Mouse (Mus musculus) liver (tissue): ENCODE data around the gene Ptpre.
"Not testable (repeated sequence)": the region's sequence is repeated elsewhere in the genome, so short reads cannot be mapped to it uniquely, and the experiment has no call there.

Source experiments
- DNase-seq: peaks from one replicate; pipeline ENCODE4 v3.0.0-alpha.2; 2020; ENCODE audit warnings: mixed read lengths

Ptpre gene

DNA sequence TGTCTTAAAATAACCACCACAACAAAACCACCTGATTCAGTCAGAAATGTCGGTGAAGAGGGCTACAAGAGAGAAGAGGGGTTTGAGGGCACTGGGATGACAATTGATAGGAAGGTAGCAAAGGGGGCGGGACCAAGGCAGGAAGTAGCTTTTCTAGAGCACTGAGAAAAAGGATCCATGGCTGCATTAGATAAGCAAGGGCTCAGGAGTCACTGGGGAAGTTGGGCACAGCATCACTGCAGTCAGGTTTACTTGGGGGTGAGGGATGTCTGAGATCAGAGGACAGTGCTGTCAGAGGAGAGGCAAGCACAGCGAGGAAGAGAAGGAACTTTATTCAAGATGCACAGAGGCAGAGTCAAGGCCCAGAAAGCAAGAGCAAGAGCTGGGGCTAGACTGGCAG is 1.4 kb upstream of the Ptpre start:
- peak; percentile 12 for DNase-seq

DNA sequence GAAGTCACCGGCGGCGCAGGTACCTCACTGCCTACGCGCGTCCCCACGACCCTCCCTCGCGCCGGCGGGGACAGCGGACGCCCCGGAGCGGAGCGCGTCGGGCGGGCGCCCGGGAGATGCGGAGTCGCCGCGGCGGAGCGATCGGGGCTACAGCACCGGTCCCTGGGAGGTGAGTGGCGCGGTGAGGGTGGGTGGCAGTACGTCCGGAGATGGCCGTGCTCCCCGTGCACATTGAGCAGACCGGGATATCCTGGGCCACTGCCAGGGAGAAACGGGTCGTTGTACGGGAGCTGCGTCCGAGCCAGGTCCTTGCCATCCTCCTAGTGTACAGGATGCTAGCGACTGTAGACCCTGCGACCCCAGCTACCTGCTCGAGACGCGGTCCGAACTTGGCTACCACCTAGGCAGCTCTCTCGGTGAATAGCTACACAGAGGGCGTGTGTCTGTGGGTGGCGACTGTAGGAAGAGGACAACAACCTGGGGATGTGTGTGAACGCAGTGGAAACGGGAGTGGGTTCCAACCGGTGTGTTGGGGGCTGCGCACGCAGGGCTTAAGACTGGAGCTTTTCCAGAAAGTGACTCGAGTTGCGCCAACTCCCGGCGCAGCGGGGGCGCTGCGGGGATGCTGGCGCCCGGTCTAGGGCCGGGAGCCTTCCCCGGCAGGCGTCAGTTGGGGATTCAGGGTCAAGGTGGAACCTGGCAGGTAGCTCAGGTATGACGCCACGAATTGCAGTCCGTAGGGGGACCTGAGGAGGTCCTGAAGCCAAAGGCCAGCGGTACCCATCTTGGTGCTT is 864 bp downstream of the Ptpre start:
- peak; percentile 14 for DNase-seq

DNA sequence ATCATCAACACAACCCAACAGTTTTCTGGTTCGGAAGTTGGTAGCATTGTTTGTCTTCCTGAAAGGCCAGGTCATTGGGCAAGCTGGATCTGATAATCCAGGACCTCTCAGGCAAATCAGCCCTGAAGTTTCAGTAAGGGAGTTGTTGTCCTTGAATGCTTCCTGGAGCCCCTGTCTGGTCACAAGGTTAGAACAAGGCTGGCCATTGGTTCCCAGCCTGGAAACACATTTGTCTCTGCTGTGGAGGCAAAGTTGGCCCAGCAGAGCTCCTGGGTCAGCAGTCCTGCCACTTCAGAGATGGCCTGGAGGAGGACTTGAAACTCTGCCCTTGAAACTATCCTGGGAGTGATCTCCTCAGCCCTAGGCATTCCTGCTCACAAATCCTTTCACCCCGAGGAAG is 2.1 kb downstream of the Ptpre start:
- DNase-seq: no peak

DNA sequence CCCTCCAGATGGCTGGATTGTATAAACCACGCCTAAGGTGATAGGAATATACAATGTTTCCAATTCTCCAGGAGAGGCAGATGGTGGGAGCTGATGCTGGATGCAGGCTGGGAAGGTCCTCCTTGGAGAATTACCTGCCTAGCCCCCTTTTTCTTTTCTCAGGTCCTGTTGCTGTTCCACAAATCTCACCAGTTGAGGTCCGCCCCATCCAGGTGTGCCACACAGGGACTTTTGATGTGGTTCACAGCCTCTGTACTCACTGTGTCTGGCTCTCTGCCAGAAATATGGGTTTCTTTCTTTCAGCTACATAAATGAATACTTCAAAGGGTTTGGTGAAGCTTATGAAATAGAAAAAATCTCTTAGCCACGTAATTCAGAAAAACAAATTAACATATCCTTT is 5.0 kb downstream of the Ptpre start:
- DNase-seq: no peak

DNA sequence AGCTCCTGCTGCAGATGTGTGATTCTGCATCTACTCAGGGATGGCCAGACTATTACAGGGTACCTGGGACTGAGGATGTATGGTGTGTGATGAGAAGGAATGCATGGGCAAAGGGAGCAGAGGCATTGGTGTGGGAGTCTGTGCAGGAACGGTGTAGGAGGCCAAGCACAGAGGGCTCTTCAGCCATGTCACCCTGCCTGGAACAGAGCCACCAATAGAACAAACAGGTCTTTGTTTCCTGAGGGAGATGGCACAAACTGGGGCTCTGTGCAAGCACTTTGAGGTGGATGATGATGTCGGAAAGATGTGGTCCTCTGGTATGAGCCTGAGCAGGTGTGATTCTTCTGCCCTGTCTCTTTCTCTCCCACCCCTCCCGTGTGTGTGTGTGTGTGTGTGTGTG is 5.8 kb downstream of the Ptpre start:
- no peak for DNase-seq

DNA sequence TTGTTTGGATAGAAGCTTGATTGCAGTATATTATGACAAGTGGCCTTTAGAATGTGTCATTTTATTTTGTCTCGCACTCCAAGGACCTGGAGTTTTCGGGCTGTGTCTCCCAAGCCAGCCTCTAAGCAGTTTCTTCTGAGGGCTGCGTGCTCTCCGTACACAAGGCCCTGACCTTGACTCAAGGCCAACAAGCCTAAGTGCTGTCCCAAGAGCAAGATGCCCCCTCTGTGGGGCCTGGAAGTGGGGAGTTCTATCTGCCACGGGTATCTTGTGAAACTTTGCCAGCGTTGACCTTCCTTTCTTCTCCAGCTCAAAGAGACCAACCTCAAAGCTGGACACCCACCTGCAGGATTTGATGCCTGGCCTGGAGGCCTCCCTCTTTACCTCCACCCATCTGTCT is 7.0 kb downstream of the Ptpre start:
- DNase-seq: no peak

DNA sequence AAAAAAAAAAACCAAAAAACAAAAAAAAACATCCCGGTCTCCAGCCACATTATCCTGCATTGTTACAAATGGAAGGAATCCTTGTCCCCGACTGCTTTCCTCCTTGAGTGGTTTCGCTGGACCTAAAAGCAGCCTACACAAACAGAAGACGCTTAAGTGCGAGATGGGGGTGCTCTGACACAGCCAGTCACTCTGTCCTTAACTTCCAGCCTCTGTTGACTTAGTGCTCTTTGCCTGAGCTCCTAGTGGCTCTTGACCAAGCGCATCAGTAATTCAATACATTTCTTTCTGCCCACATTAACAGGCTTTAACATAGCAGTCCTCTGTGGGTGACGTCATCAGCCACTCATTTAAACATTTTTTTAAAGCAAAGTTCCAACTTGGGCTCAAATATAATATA is 8.7 kb downstream of the Ptpre start:
- no peak for DNase-seq

DNA sequence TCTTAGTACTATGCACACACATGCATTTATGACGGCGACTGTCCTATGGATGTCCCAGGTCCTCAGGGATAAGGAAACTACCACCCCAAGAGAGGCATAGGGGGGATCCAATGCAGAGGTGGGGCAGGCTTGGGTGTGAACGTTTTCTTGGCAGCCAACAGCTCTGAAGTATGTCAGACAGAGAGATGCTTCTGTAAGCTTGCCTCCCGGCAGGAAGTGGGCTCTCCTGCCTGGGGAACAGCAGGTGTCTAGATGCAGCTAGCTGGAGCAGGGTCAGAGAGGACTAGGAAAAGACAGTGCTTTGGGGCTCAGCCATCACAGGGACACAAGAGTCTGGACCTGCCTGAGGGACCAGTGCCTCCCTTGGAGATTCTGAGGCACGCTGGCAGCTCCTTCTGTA is 9.2 kb downstream of the Ptpre start:
- DNase-seq: no peak

DNA sequence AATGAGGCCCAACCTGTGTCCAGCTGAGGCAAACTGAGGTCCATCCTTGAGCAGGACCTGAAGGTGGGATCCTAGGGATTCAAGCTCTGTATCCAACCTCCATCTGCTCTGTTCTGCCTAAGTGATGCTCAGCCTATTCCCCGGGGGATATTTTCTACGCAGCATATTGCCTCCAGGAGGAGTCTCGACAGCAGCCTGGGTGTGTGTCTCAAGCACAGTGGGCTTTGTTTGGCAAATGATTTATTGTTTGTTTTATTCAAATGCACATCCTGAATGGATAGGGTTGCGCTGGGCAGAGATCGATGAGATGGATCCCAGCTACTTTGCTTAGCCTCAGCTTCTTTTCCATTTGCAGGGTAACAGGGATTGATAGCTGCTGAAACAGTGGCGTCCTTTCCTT is 11.2 kb downstream of the Ptpre start:
- no peak for DNase-seq

DNA sequence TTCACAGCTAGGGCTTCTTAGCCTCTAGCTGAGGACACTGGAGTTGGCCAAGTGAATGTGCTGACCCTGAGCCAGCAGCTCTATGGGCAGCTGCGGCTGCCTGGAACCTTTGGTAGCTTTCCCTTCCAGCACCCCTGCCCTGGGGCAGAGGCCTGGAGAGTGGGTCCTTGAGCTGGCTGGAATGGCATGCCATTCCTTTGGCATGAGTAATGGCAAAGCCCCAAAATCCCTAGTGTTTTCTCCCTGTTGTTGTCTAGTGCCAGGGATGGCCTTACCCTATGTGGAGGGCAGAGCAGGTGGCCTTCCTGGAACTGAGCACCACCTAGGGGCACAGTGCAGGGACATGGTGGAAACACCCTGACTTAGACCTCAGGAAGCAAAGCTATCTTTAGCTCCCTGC is 14.3 kb downstream of the Ptpre start:
- no peak for DNase-seq

DNA sequence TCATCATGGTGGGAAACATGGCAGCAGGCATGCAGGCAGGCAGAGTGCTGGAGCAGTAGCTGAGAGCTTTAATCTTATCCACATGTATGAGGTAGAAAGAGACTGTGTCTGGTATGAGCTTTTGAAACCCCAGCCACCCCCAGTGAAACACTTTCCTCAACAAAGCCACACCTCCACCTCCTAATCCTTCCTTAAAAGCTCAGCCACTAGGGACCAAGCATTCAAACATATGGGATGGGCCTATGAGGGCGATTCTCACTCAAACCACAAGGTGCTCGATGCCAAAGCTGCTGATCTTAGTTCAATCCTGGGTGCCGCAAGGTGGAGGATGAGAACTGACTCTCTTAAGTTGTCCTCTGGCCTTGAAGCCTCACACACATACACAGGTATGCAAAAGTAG is 16.3 kb downstream of the Ptpre start:
- DNase-seq: no peak

DNA sequence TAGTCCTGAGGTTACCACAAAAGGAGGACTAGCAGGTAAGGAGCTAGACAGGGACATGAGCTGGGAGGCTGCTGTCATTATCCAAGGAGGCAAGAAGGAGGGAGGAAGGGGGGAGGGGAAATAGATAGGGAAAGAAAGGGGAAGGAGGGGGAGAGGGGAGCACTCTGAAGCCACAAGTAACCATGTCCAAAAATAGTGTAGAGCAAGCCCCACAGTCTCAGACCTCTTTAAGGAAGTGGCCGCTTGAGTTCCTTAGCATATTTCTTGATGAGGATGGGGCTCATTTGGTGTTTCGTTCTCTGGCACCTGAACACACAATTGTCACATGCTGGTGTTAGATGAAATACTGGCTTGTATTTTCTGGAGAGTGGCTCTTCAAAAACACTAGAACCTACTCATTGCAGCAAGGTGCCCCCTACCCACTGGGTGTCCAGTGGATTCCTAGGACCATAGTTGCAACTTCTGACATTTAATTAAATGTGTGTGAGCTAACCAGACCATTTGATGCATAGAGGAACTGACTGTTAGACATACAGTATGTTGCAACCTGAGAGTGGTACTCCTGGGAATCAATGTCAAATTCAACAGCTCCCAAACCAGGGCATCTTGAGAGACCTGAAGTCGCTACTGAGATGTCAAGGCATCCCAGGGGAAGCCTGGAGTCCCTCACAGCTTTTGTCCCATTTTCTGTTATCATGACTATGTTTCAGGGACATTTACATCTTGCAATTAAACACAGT is 19.6 kb downstream of the Ptpre start:
- no peak for DNase-seq

DNA sequence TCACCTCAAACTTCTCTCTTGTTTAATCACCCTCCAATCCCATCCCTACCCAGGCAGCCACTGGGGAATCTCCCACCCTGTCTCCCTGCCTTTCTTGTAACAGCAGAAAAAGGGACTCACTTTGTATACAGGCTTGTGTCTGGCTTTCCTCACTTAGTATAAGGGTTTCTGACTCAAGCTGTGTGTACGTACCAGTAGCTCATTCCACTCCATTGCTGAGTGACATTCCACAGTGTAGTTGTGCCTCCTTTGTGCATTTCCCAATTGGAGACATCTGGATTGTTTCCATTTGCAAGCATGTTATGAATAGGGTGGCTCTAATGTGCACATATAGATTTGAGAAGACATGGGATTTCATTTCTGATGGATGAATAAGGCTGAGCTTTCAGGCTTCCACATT is 23.0 kb downstream of the Ptpre start:
- no peak for DNase-seq

DNA sequence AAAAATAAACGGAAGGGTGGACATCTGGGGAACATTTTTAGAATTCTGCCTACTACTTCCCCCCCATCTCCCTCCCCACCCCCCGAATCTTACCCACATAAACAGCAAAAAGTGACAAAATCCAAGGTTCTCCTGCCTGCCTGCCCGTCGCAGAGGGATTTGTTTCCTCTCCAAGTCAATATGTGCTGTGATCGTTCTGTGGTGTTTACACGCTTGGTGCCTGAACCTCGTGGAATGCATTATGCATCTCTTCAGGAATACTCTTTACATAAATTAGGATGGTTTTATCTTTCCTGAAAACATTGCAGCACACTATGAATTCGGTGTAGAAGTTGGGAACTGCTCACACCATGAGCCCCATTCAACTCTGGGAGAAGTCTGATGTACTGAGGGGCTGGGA is 26.7 kb downstream of the Ptpre start:
- no peak for DNase-seq

DNA sequence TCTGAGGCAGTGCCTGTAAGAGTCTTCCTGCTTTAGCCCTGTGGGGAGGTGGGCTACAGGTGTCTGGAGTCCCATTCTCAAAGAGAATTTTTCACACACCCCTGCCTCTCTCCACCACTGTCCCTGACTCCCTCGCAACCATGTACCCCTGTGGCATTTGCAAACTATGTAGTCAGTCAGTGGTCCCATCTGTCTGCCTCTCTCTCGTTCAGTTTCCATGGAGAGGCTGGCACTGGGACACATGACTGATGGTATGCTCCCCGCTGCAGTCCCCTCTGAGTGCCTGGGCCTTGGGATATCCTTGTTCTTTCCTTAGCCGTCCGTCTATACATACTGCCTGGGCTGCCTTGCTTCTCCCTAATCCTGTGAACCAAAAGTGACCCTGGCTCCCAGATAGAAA is 28.7 kb downstream of the Ptpre start:
- no peak for DNase-seq

DNA sequence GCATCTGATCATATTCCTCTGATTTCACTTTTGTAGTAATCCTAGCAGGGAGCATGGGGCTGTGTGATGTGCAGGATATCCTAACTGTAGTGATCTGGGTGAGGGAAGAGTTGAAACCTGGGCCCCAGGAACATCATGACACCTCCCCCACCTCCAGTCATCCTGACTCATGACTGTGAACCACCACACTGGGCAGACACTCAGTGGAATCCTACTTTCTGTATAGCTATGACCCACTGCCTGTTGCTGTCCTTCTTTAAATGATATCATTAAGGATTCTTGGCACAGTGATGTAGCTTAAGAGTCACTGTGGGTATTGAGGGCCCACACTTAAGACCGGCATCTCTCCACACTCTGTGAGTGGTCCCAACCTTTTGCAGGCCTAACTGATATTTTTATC is 30.3 kb downstream of the Ptpre start:
- no peak for DNase-seq

DNA sequence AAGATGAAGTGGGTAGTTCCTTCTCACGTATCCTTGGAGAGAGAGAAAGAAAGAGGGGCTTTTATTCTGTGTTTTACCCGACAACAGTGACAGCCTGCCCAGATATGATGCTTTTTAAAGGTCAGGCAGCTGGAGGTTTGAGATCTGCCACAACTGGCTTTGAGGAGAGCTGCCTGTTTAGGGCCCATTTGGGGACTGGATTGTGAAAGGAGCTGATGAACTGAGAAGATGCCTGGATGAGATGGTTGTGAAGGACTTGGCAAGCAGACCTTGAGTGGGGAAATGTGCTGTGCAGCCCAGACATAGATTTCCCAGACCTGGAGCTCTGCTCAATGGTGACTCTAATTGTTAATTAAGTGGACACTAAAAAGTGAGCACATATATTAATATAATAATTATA is 31.3 kb downstream of the Ptpre start:
- no peak for DNase-seq

DNA sequence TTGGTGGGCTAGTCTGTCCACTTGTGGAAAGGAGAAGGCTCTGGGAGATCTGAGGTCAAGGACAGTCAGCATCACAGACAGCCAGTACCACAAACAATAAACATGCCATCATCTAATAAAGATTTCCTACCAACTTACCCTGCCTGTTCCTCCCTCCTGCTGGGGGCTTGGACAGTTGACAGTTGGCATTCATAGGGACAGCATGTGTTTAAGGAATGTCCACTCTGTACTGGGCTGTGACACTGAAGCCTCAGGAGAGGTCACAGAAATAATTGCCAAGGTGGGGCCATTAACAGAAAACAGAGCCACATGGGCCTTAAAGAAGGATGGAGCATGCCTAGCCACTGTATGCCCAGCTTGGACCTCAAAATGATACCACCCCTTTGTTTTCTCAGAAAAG is 34.1 kb downstream of the Ptpre start:
- no peak for DNase-seq

DNA sequence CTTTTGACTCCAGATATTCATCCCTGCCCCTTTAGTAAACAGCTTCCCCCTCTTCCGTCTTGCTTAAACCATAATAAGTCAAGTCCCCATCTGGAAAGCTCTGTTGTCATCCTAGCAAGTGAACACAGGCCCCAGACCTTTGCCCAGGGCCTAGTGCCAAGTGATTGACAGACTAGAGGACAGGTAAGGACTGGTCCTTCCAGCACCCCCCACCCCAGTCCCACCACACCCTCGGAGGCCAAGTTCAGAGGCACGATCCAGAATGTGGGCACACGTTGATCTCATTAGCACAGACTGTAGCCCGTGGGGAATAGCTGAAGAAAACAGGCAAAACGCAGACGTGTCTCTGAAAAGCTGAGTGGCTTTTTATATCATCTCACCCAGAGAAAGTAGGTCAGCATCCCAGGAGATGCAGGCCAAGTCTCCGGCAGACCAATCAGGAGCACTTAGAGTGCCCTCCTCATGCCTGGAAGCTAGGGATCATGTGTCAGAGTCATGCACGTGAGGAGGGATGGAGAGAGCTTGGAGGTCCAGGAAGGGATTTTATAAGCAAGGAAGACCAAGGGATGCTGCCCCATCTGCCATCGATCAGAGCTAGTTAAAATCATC is 34.8 kb downstream of the Ptpre start:
- no peak for DNase-seq

DNA sequence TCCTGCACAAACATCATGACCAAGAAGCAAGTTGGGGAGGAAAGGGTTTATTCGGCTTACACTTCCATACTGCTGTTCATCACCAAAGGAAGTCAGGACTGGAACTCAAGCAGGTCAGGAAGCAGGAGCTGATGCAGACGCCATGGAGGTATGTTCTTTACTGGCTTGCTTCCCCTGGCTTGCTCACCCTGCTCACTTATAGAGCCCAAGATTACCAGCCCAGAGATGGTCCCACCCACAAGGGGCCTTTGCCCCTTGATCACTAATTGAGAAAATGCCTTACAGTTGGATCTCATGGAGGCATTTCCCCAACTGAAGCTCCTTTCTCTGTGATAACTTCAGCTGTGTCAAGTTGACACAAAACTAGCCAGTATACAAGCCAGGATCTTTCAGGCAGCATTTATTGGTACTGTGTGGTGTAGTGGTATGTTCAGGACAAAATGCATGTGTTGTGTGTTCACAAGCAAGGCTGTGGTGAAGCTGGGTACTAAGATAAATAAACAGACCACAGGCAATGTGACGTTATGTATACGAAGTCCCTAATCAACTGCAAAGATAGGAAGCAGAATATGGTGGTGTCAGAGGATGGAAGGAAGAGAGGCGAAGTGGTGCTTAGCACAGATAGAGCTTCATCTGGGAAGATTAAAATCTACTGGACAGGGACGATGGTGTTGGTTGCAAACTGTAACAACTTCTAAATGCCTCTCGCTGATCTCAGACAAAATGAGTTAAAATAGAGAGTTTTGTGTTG is 38.2 kb downstream of the Ptpre start:
- not testable (repeated sequence) for DNase-seq

DNA sequence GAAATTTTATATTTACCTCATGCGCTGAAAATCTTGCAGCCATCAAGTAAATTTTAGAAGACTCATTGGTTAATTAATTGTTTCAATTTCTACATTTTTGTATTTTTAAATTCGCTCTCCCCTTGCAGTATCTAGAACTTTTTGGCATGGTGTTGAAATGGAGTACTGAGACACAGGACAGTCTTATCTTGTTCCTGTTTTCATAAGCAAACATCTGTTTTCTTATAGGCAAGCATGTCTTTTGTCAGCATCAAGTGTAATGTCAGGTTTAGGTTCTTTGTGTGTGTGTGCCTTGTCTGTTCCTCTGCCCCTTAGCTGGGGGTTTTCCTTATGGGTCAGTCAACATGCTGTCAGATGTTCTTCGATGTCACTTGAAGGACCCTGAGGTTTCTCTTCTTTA is 39.0 kb downstream of the Ptpre start:
- no peak for DNase-seq

DNA sequence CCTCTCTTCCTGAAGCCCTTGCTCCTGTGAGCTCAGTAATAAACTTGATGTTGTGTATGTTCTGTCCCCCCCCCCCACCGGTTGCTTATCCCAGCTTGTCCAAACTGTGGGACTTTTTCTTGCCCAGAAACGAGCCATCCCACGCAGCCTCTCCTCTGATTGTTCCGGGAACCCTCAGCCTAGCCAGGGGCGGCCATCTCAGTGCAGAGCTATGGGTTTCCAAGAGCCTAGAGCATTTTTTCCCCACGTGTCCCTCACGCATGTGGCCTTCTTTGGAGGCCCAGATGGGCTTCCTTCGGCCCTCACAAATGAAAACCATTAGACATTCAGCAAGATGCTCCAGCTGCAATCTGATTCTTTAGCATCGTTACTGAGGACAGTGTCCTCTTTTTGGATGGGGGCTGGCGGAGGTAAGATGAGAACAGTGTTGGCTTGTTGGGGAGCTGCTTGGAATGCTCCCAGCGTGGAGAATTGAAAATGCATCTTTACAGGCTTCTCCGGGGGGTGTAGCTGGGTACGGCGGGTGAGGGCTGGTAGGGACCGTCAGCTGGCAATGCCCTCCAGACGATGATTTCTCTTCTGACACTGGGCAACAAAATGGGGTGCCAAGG is 41.5 kb downstream of the Ptpre start:
- no peak for DNase-seq
